Mouse (Mus musculus): ENCODE data around the gene Zdhhc16. TPM values are rescaled to one million over a fixed set of nuclear protein-coding genes. Genes with fewer than 3 reads are reported as not detected.

Gene Zdhhc16
- polyA plus RNA-seq, 1 experiment = 104 TPM

DNA sequence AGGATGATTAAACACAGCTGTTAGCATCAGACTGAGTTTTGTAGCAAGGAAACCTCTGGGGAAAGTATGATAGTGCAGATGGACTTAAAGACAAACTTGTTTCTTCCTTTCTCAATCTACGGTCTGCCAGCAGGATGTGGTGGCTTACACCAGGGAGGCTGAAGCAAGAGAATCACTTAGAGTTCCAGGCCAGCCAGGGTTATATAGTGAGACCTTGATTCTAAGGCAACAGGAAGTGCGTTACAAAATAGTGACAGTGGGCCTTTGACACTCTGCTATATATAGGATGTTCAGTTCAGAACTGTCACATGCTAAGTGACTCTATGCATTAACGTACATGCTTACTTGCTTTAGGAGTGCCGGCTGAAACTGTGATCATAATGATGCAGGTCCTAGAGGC, 16.4 kb upstream of the Zdhhc16 start:
- peaks cover 51% of the 10 kb centered on the region for H3K79me3 ChIP-seq (ENCODE audit: low read depth)
- peaks cover 55% of the 10 kb centered on the region for H3K79me2 ChIP-seq (ENCODE audit: control insufficient read depth, insufficient read depth)
- H3ac ChIP-seq (ENCODE audit: control insufficient read depth, insufficient read length, low read depth) = no peak overlapping the region
- TF ChIP-seq CEBPB (IDR thresholded peaks at IDR 0.05; ENCODE audit: low read depth) (no peak), FOSL1 (IDR thresholded peaks at IDR 0.05; ENCODE audit: insufficient read depth, low read length, poor library complexity, severe bottlenecking) (no peak), CTCF (IDR thresholded peaks at IDR 0.05; ENCODE audit: control insufficient read depth, insufficient read depth, insufficient read length) (no peak), USF1 (IDR thresholded peaks at IDR 0.05; ENCODE audit: low read depth) (no peak), MYOD1 (IDR thresholded peaks at IDR 0.05; ENCODE audit: control insufficient read depth, insufficient read length, low read depth) (no peak), MAX (IDR thresholded peaks at IDR 0.05) (no peak), MYOG (IDR thresholded peaks at IDR 0.05; ENCODE audit: control insufficient read depth, extremely low read depth, insufficient read length) (no peak)
- H3K4me3 ChIP-seq (ENCODE audit: insufficient read depth, poor library complexity, severe bottlenecking) = no peak overlapping the region
- H3K27me3 ChIP-seq (ENCODE audit: control insufficient read depth, insufficient read depth, insufficient read length) = no peaks in the 10 kb centered on the region
- peaks cover 76% of the 10 kb centered on the region for H3K36me3 ChIP-seq (ENCODE audit: control insufficient read depth, insufficient read depth)

DNA sequence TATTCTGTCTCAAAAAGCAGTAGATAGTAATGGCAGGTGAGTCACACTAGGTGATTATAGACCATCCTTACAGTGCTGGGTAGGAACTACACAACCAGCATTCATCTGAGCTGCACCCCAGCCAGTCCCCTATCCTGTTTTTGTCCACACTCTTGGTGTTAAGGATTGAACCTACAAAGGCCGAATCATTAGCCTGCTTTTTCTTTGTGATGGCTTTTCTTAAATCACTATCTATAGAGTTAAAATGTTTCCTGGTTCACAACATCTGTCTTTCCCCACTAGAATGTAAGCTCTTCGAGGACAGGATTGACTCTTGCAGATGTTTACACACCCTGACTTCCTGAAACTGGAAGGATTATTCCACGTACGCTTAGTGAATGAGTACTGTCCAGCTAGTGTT, 13.8 kb upstream of the Zdhhc16 start:
- peaks cover 29% of the 10 kb centered on the region for H3K79me2 ChIP-seq (ENCODE audit: control insufficient read depth, insufficient read depth)
- no peaks in the 10 kb centered on the region for H3K27me3 ChIP-seq (ENCODE audit: control insufficient read depth, insufficient read depth, insufficient read length)
- no peak overlapping the region for H3ac ChIP-seq (ENCODE audit: control insufficient read depth, insufficient read length, low read depth)
- H3K4me3 ChIP-seq (ENCODE audit: insufficient read depth, poor library complexity, severe bottlenecking) = no peak overlapping the region
- no peak for TF ChIP-seq CEBPB (IDR thresholded peaks at IDR 0.05; ENCODE audit: low read depth)
- TF ChIP-seq USF1 (IDR thresholded peaks at IDR 0.05; ENCODE audit: low read depth) = no peak
- no peak for TF ChIP-seq CTCF (IDR thresholded peaks at IDR 0.05; ENCODE audit: control insufficient read depth, insufficient read depth, insufficient read length)
- TF ChIP-seq MYOD1 (IDR thresholded peaks at IDR 0.05; ENCODE audit: control insufficient read depth, insufficient read length, low read depth) = no peak
- no peak for TF ChIP-seq MAX (IDR thresholded peaks at IDR 0.05)
- no peak for TF ChIP-seq FOSL1 (IDR thresholded peaks at IDR 0.05; ENCODE audit: insufficient read depth, low read length, poor library complexity, severe bottlenecking)
- TF ChIP-seq MYOG (IDR thresholded peaks at IDR 0.05; ENCODE audit: control insufficient read depth, extremely low read depth, insufficient read length) = no peak
- H3K79me3 ChIP-seq (ENCODE audit: low read depth) = peaks cover 25% of the 10 kb centered on the region
- peaks cover 91% of the 10 kb centered on the region for H3K36me3 ChIP-seq (ENCODE audit: control insufficient read depth, insufficient read depth)

DNA sequence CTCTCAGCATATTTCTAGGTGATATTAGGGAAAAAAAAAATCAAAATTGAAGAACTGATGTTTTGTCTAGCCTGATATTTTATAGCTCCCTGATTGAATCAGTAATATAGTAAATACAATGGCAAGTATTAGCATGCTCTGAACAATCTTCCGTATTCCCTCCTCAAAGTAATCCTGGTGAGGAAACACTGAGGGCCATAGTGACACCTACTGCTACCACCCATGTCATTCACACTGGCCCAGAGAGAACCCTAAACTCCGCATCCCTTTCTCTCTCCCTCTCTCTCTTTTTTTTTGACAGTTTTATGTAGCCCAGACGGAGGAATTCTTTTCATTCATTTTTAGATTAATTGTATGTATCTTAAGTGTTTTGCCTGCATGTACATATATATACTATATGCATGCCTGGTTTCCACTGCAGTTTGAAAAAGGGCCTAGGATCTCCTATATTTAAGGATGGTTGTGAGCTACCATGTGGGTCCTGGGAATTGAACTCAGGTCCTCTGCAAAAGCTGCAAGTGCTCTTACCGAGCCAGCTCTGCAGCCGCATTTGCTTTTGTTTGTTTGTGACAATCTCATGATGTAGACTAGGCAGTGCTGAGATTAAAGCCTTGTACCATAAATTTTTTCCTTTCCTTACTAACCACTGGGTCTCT, 12.7 kb upstream of the Zdhhc16 start:
- TF ChIP-seq MYOG (IDR thresholded peaks at IDR 0.05; ENCODE audit: control insufficient read depth, extremely low read depth, insufficient read length) (no peak), CTCF (IDR thresholded peaks at IDR 0.05; ENCODE audit: control insufficient read depth, insufficient read depth, insufficient read length) (no peak), CEBPB (IDR thresholded peaks at IDR 0.05; ENCODE audit: low read depth) (no peak), MAX (IDR thresholded peaks at IDR 0.05) (no peak), MYOD1 (IDR thresholded peaks at IDR 0.05; ENCODE audit: control insufficient read depth, insufficient read length, low read depth) (no peak), FOSL1 (IDR thresholded peaks at IDR 0.05; ENCODE audit: insufficient read depth, low read length, poor library complexity, severe bottlenecking) (no peak), USF1 (IDR thresholded peaks at IDR 0.05; ENCODE audit: low read depth) (no peak)
- peaks cover 18% of the 10 kb centered on the region for H3K79me2 ChIP-seq (ENCODE audit: control insufficient read depth, insufficient read depth)
- H3K27me3 ChIP-seq (ENCODE audit: control insufficient read depth, insufficient read depth, insufficient read length) = no peaks in the 10 kb centered on the region
- peaks cover 16% of the 10 kb centered on the region for H3K79me3 ChIP-seq (ENCODE audit: low read depth)
- no peak overlapping the region for H3K4me3 ChIP-seq (ENCODE audit: insufficient read depth, poor library complexity, severe bottlenecking)
- peaks cover 87% of the 10 kb centered on the region for H3K36me3 ChIP-seq (ENCODE audit: control insufficient read depth, insufficient read depth)
- H3ac ChIP-seq (ENCODE audit: control insufficient read depth, insufficient read length, low read depth) = no peak overlapping the region

- Histone ChIP-seq H3K36me3 (ENCODE audit: control insufficient read depth, insufficient read depth) (peaks cover 35% of the 10 kb centered on the region), H3K27me3 (ENCODE audit: control insufficient read depth, insufficient read depth, insufficient read length) (no peaks in the 10 kb centered on the region), H3K4me3 (ENCODE audit: insufficient read depth, poor library complexity, severe bottlenecking) (peak overlapping the region; percentile 98), H3ac (ENCODE audit: control insufficient read depth, insufficient read length, low read depth) (peak overlapping the region; percentile 80), H3K79me2 (ENCODE audit: control insufficient read depth, insufficient read depth) (peaks cover 71% of the 10 kb centered on the region), H3K79me3 (ENCODE audit: low read depth) (peaks cover 53% of the 10 kb centered on the region)
- TF ChIP-seq MYOG (IDR thresholded peaks at IDR 0.05; ENCODE audit: control insufficient read depth, extremely low read depth, insufficient read length) (no peak), CTCF (IDR thresholded peaks at IDR 0.05; ENCODE audit: control insufficient read depth, insufficient read depth, insufficient read length) (no peak), USF1 (IDR thresholded peaks at IDR 0.05; ENCODE audit: low read depth) (peak; percentile 72)
Measured at GRCm38 (mm10) chr19:41932686-41933085, 594 bp upstream of the Zdhhc16 start.

DNA sequence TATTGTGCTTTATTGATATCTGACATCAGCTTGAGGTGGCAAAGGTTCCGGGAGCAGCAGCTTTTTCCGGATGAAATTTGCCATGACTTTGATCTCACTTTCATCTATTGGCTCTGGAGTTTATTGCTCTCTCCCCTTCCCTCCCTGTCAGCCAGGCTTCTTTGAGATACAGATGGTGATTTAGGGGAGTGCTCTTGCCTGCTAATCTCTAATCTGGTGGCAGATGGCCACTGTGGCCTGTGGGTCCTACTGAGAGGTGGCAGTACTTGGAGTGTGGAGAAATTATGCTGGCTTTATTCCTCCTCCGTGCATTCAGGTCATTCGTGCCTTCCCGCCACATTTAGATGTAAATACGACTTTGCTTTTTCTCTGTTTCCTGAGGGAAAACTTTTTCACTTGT, 844 bp downstream of the Zdhhc16 start:
- H3K36me3 ChIP-seq (ENCODE audit: control insufficient read depth, insufficient read depth) = peaks cover 35% of the 10 kb centered on the region
- H3K79me2 ChIP-seq (ENCODE audit: control insufficient read depth, insufficient read depth) = peaks cover 86% of the 10 kb centered on the region
- H3K27me3 ChIP-seq (ENCODE audit: control insufficient read depth, insufficient read depth, insufficient read length) = no peaks in the 10 kb centered on the region
- H3ac ChIP-seq (ENCODE audit: control insufficient read depth, insufficient read length, low read depth) = peak overlapping the region; percentile 85
- H3K79me3 ChIP-seq (ENCODE audit: low read depth) = peaks cover 63% of the 10 kb centered on the region
- no peak for TF ChIP-seq USF1 (IDR thresholded peaks at IDR 0.05; ENCODE audit: low read depth)
- TF ChIP-seq CEBPB (IDR thresholded peaks at IDR 0.05; ENCODE audit: low read depth) = no peak
- no peak for TF ChIP-seq MYOD1 (IDR thresholded peaks at IDR 0.05; ENCODE audit: control insufficient read depth, insufficient read length, low read depth)
- TF ChIP-seq MYOG (IDR thresholded peaks at IDR 0.05; ENCODE audit: control insufficient read depth, extremely low read depth, insufficient read length) = no peak
- no peak for TF ChIP-seq MAX (IDR thresholded peaks at IDR 0.05)
- no peak for TF ChIP-seq CTCF (IDR thresholded peaks at IDR 0.05; ENCODE audit: control insufficient read depth, insufficient read depth, insufficient read length)
- TF ChIP-seq FOSL1 (IDR thresholded peaks at IDR 0.05; ENCODE audit: insufficient read depth, low read length, poor library complexity, severe bottlenecking) = no peak
- H3K4me3 ChIP-seq (ENCODE audit: insufficient read depth, poor library complexity, severe bottlenecking) = peak overlapping the region; percentile 98

DNA sequence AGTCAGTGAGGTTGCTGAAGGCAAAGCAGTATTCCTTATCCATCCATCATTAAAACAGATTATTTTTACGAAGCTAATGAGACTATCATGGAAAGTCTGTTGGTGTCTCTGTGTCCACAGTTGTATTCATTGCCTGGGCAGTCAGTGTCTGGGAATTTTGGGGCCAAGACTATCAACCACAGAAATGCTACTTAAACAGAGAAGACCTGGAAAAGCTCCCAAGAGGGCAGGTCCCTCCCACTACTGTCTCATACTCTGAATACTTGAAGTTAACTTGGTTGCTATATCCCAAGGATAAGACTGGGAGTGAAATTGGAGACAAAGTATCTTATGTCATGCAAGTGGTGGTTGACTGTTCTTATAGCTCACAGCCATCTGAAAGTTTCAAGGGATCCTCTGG, 2.6 kb downstream of the Zdhhc16 start:
- Histone ChIP-seq H3K36me3 (ENCODE audit: control insufficient read depth, insufficient read depth) (peaks cover 48% of the 10 kb centered on the region), H3K27me3 (ENCODE audit: control insufficient read depth, insufficient read depth, insufficient read length) (no peaks in the 10 kb centered on the region), H3K79me2 (ENCODE audit: control insufficient read depth, insufficient read depth) (peaks cover 91% of the 10 kb centered on the region), H3ac (ENCODE audit: control insufficient read depth, insufficient read length, low read depth) (no peak overlapping the region), H3K79me3 (ENCODE audit: low read depth) (peaks cover 68% of the 10 kb centered on the region), H3K4me3 (ENCODE audit: insufficient read depth, poor library complexity, severe bottlenecking) (no peak overlapping the region)
- no peak for TF ChIP-seq MAX (IDR thresholded peaks at IDR 0.05)
- no peak for TF ChIP-seq MYOG (IDR thresholded peaks at IDR 0.05; ENCODE audit: control insufficient read depth, extremely low read depth, insufficient read length)
- no peak for TF ChIP-seq CTCF (IDR thresholded peaks at IDR 0.05; ENCODE audit: control insufficient read depth, insufficient read depth, insufficient read length)
- no peak for TF ChIP-seq USF1 (IDR thresholded peaks at IDR 0.05; ENCODE audit: low read depth)
- TF ChIP-seq MYOD1 (IDR thresholded peaks at IDR 0.05; ENCODE audit: control insufficient read depth, insufficient read length, low read depth) = no peak
- no peak for TF ChIP-seq CEBPB (IDR thresholded peaks at IDR 0.05; ENCODE audit: low read depth)
- no peak for TF ChIP-seq FOSL1 (IDR thresholded peaks at IDR 0.05; ENCODE audit: insufficient read depth, low read length, poor library complexity, severe bottlenecking)

Data from C2C12 (cell line).